Mouse (Mus musculus) frontal cortex, postnatal 25 days (tissue): ENCODE results near the gene Serpina12.

Experiments
- DNase-seq, 2 experiments: peaks; one replicate each; pipeline ENCODE4 v3.0.0; 2022; ENCODE audit warnings: low spot score in 2 of 2

Serpina12 gene

GRCm38 (mm10) chr12:104044343-104044742 lies at the start of gene Serpina12:
Gene Serpina12 (minus strand): TSS chr12:104044443.
- DNase-seq = no peak

- no peak for DNase-seq
Measured at GRCm38 (mm10) chr12:104091303-104091702, 47.1 kb upstream of the Serpina12 start.

- no peak for DNase-seq
Measured at GRCm38 (mm10) chr12:104090119-104090518, 45.9 kb upstream of the Serpina12 start.

GRCm38 (mm10) chr12:104072286-104072685 lies 28.0 kb upstream of the Serpina12 start:
- no peak for DNase-seq

- DNase-seq = no peak
Measured at GRCm38 (mm10) chr12:104071708-104072107, 27.5 kb upstream of the Serpina12 start.

- DNase-seq = peak; percentile 72 to 75
Measured at GRCm38 (mm10) chr12:104069620-104070019, 25.4 kb upstream of the Serpina12 start.

- peak; percentile 17 to 40 for DNase-seq
Measured at GRCm38 (mm10) chr12:104067549-104067948, 23.3 kb upstream of the Serpina12 start.

GRCm38 (mm10) chr12:104066241-104066640 lies 22.0 kb upstream of the Serpina12 start:
- no peak for DNase-seq

- no peak for DNase-seq
Measured at GRCm38 (mm10) chr12:104064996-104065395, 20.8 kb upstream of the Serpina12 start.

- no peak for DNase-seq
Measured at GRCm38 (mm10) chr12:104064532-104064931, 20.3 kb upstream of the Serpina12 start.

GRCm38 (mm10) chr12:104061862-104062261 lies 17.6 kb upstream of the Serpina12 start:
- no peak for DNase-seq

GRCm38 (mm10) chr12:104060126-104060525 lies 15.9 kb upstream of the Serpina12 start:
- no peak for DNase-seq

- DNase-seq = no peak
Measured at GRCm38 (mm10) chr12:104057531-104057930, 13.3 kb upstream of the Serpina12 start.

- DNase-seq = peak; percentile 42 to 50
Measured at GRCm38 (mm10) chr12:104057050-104057449, 12.8 kb upstream of the Serpina12 start.

GRCm38 (mm10) chr12:104055755-104056154 lies 11.5 kb upstream of the Serpina12 start:
- DNase-seq = no peak

- DNase-seq = no peak
Measured at GRCm38 (mm10) chr12:104053995-104054394, 9.8 kb upstream of the Serpina12 start.

- DNase-seq = no peak
Measured at GRCm38 (mm10) chr12:104045713-104046112, 1.5 kb upstream of the Serpina12 start.

GRCm38 (mm10) chr12:104042753-104043152 lies 1.5 kb downstream of the Serpina12 start:
- DNase-seq = no peak

GRCm38 (mm10) chr12:104041401-104041800 lies 2.8 kb downstream of the Serpina12 start:
- no peak for DNase-seq

- DNase-seq = no peak
Measured at GRCm38 (mm10) chr12:104038181-104038580, 6.1 kb downstream of the Serpina12 start.

GRCm38 (mm10) chr12:104033752-104034151 lies 10.5 kb downstream of the Serpina12 start:
- DNase-seq = no peak

GRCm38 (mm10) chr12:104029986-104030385 lies 14.3 kb downstream of the Serpina12 start:
- no peak for DNase-seq

GRCm38 (mm10) chr12:104015280-104015679 lies 29.0 kb downstream of the Serpina12 start:
- DNase-seq = no peak

- DNase-seq = no peak
Measured at GRCm38 (mm10) chr12:104013620-104014019, 30.6 kb downstream of the Serpina12 start, which contains the start of gene Serpina9. Gene Serpina9 (minus strand): TSS chr12:104013755.
